Mouse (Mus musculus): Measurements from ENCODE around the gene Six1. TPM values are rescaled to one million over a fixed set of nuclear protein-coding genes. Genes with fewer than 3 reads are reported as not detected.
A peak's percentile ranks its signal among the peaks of the same experiment; 100 is the strongest.
"Not testable (repeated sequence)": the region's sequence is repeated elsewhere in the genome, so short reads cannot be mapped to it uniquely, and the experiment has no call there.

The Six1 gene
- total RNA-seq, 2 experiments from 2014 or later, result 0.12 to 0.25 TPM

GRCm38 (mm10) chr12:73034901-73035895, 18.5 kb downstream of the Six1 start:
- DNase-seq (ENCODE audit: low spot score in 2 of 2), result no peak

- no peak for DNase-seq (ENCODE audit: low spot score in 2 of 2)
Measured at GRCm38 (mm10) chr12:73032665-73033064, 21.0 kb downstream of the Six1 start.

- no peak for DNase-seq (ENCODE audit: low spot score in 2 of 2)
Measured at GRCm38 (mm10) chr12:73031315-73031714, 22.4 kb downstream of the Six1 start.

- no peak for DNase-seq (ENCODE audit: low spot score in 2 of 2)
Measured at GRCm38 (mm10) chr12:73025490-73025889, 28.2 kb downstream of the Six1 start.

- DNase-seq (ENCODE audit: low spot score in 2 of 2), result peak; percentile 55 to 69
Measured at GRCm38 (mm10) chr12:73020941-73021340, 32.7 kb downstream of the Six1 start.

GRCm38 (mm10) chr12:73020422-73020821, 33.3 kb downstream of the Six1 start:
- DNase-seq (ENCODE audit: low spot score in 2 of 2), result no peak

GRCm38 (mm10) chr12:73018838-73019237, 34.8 kb downstream of the Six1 start:
- no peak for DNase-seq (ENCODE audit: low spot score in 2 of 2)

GRCm38 (mm10) chr12:73016171-73016570, 37.5 kb downstream of the Six1 start:
- DNase-seq (ENCODE audit: low spot score in 2 of 2), result no peak

GRCm38 (mm10) chr12:73014311-73014710, 39.4 kb downstream of the Six1 start:
- DNase-seq (ENCODE audit: low spot score in 2 of 2), result no peak

- DNase-seq (ENCODE audit: low spot score in 2 of 2), result no peak
Measured at GRCm38 (mm10) chr12:73012824-73013223, 40.9 kb downstream of the Six1 start.

GRCm38 (mm10) chr12:73012136-73012785, 41.4 kb downstream of the Six1 start:
- DNase-seq (ENCODE audit: low spot score in 2 of 2), result no peak

GRCm38 (mm10) chr12:73002903-73003302, 50.8 kb downstream of the Six1 start:
- DNase-seq (ENCODE audit: low spot score in 2 of 2), result not testable (repeated sequence)

- DNase-seq (ENCODE audit: low spot score in 2 of 2), result peak; percentile 2 to 4
Measured at GRCm38 (mm10) chr12:73002281-73002680, 51.4 kb downstream of the Six1 start.

- DNase-seq (ENCODE audit: low spot score in 2 of 2), result no peak
Measured at GRCm38 (mm10) chr12:72998105-72999001, 55.3 kb downstream of the Six1 start.

- DNase-seq (ENCODE audit: low spot score in 2 of 2), result no peak
Measured at GRCm38 (mm10) chr12:72996646-72997045, 57.0 kb downstream of the Six1 start.

Other genes starting within 250 kb of the Six1 start
- gene Six6, start 114.0 kb downstream of the Six1 start, total RNA-seq (2021), result not detected
- 1 to 10 TPM; 4.2 to 6.2 TPM for gene 4930447C04Rik, start 113.1 kb downstream of the Six1 start, total RNA-seq (2021)
- under 1 TPM; 0.69 to 0.74 TPM for gene Six4, start 59.6 kb upstream of the Six1 start, total RNA-seq (2021)
- 10 to 100 TPM; 18.4 to 20.7 TPM for gene Mnat1, start 69.8 kb upstream of the Six1 start, total RNA-seq (2021)
- 10 to 100 TPM in 1 of 2 experiments, 1 to 10 TPM in 1; 9.5 to 10.7 TPM for gene Trmt5, start 232.8 kb upstream of the Six1 start, total RNA-seq (2021)
- 10 to 100 TPM; 14.5 to 19.0 TPM for gene Slc38a6, start 232.9 kb upstream of the Six1 start, total RNA-seq (2021)